Mouse (Mus musculus): Measurements from ENCODE around the gene Rtn3. TPM values are rescaled to one million over a fixed set of nuclear protein-coding genes. Genes with fewer than 3 reads are reported as not detected.

Gene Rtn3
- polyA plus RNA-seq, 1 experiment from 2014 or later: 139 TPM

- ATAC-seq (replicated peaks; ENCODE audit: extremely low read depth, insufficient read depth, low FRiP score): peak; percentile 60; the same call in 1 of the 2 replicates
- H3K9ac ChIP-seq (ENCODE audit: low read length): no peak overlapping the region
- peaks cover 2% of the 10 kb centered on the region; the same call in 1 of the 2 replicates for H3K4me1 ChIP-seq (ENCODE audit: control insufficient read depth, insufficient read depth, low read length)
- H3K4me3 ChIP-seq (ENCODE audit: low read length): no peak overlapping the region
- no peak overlapping the region for H3K4me2 ChIP-seq (ENCODE audit: low read depth, low read length)
- WGBS: 73% methylated on average over 5 of the region's 5 CpGs
- peaks cover 31% of the 10 kb centered on the region for H3K36me3 ChIP-seq (ENCODE audit: control insufficient read depth, insufficient read depth)
- no peaks in the 10 kb centered on the region for H3K27me3 ChIP-seq (ENCODE audit: control insufficient read depth, insufficient read depth, low read length)
- no peaks in the 10 kb centered on the region for H3K9me3 ChIP-seq (replicated peaks; ENCODE audit: control insufficient read depth, low read length)
- no peak overlapping the region; the same call in 1 of the 2 replicates for H3K27ac ChIP-seq (ENCODE audit: low read length)
These were observed 46.8 kb downstream of the Rtn3 start for GRCm38 (mm10) chr19:7436061-7436970.

GRCm38 (mm10) chr19:7434887-7435286 lies 48.2 kb downstream of the Rtn3 start:
- no peak overlapping the region for H3K27ac ChIP-seq (ENCODE audit: low read length)
- no peak for ATAC-seq (replicated peaks; ENCODE audit: extremely low read depth, insufficient read depth, low FRiP score)
- no peak overlapping the region for H3K4me3 ChIP-seq (ENCODE audit: low read length)
- H3K27me3 ChIP-seq (ENCODE audit: control insufficient read depth, insufficient read depth, low read length): no peaks in the 10 kb centered on the region
- H3K4me1 ChIP-seq (ENCODE audit: control insufficient read depth, insufficient read depth, low read length): peaks cover 2% of the 10 kb centered on the region; the same call in 1 of the 2 replicates
- H3K4me2 ChIP-seq (ENCODE audit: low read depth, low read length): no peak overlapping the region
- WGBS: 65% methylated on average over 2 of the region's 2 CpGs
- no peaks in the 10 kb centered on the region for H3K9me3 ChIP-seq (replicated peaks; ENCODE audit: control insufficient read depth, low read length)
- peaks cover 41% of the 10 kb centered on the region for H3K36me3 ChIP-seq (ENCODE audit: control insufficient read depth, insufficient read depth)
- no peak overlapping the region for H3K9ac ChIP-seq (ENCODE audit: low read length)

- Histone ChIP-seq H3K4me1 (ENCODE audit: control insufficient read depth, insufficient read depth, low read length) (peaks cover 47% of the 10 kb centered on the region), H3K4me2 (ENCODE audit: low read depth, low read length) (no peak overlapping the region), H3K9me3 (replicated peaks; ENCODE audit: control insufficient read depth, low read length) (no peaks in the 10 kb centered on the region), H3K9ac (ENCODE audit: low read length) (no peak overlapping the region), H3K4me3 (ENCODE audit: low read length) (no peak overlapping the region), H3K27me3 (ENCODE audit: control insufficient read depth, insufficient read depth, low read length) (no peaks in the 10 kb centered on the region), H3K27ac (ENCODE audit: low read length) (no peak overlapping the region), H3K36me3 (ENCODE audit: control insufficient read depth, insufficient read depth) (peaks cover 39% of the 10 kb centered on the region)
- WGBS: 48% methylated on average over 3 of the region's 3 CpGs
- no peak for ATAC-seq (replicated peaks; ENCODE audit: extremely low read depth, insufficient read depth, low FRiP score)
These were observed 57.7 kb downstream of the Rtn3 start for GRCm38 (mm10) chr19:7425398-7425775.

- H3K9me3 ChIP-seq (replicated peaks; ENCODE audit: control insufficient read depth, low read length): no peaks in the 10 kb centered on the region
- ATAC-seq (replicated peaks; ENCODE audit: extremely low read depth, insufficient read depth, low FRiP score): no peak
- H3K9ac ChIP-seq (ENCODE audit: low read length): peak overlapping the region; percentile 41; the same call in 1 of the 2 replicates
- no peaks in the 10 kb centered on the region for H3K27me3 ChIP-seq (ENCODE audit: control insufficient read depth, insufficient read depth, low read length)
- WGBS: 56% methylated on average over 8 of the region's 8 CpGs
- H3K4me3 ChIP-seq (ENCODE audit: low read length): no peak overlapping the region
- H3K4me2 ChIP-seq (ENCODE audit: low read depth, low read length): no peak overlapping the region
- peaks cover 39% of the 10 kb centered on the region for H3K36me3 ChIP-seq (ENCODE audit: control insufficient read depth, insufficient read depth)
- peaks cover 53% of the 10 kb centered on the region for H3K4me1 ChIP-seq (ENCODE audit: control insufficient read depth, insufficient read depth, low read length)
- peak overlapping the region; percentile 23 for H3K27ac ChIP-seq (ENCODE audit: low read length)
These were observed 58.3 kb downstream of the Rtn3 start for GRCm38 (mm10) chr19:7424590-7425397.

- no peak overlapping the region; the same call in none of the 2 replicates for H3K27ac ChIP-seq (ENCODE audit: low read length)
- H3K36me3 ChIP-seq (ENCODE audit: control insufficient read depth, insufficient read depth): peaks cover 34% of the 10 kb centered on the region
- 79% methylated on average over 7 of the region's 7 CpGs for WGBS
- ATAC-seq (replicated peaks; ENCODE audit: extremely low read depth, insufficient read depth, low FRiP score): no peak
- H3K4me1 ChIP-seq (ENCODE audit: control insufficient read depth, insufficient read depth, low read length): peaks cover 60% of the 10 kb centered on the region
- H3K9ac ChIP-seq (ENCODE audit: low read length): peak overlapping the region; percentile 57
- H3K4me3 ChIP-seq (ENCODE audit: low read length): no peak overlapping the region
- H3K9me3 ChIP-seq (replicated peaks; ENCODE audit: control insufficient read depth, low read length): no peaks in the 10 kb centered on the region
- H3K4me2 ChIP-seq (ENCODE audit: low read depth, low read length): peak overlapping the region; percentile 62; the same call in 1 of the 2 replicates
- H3K27me3 ChIP-seq (ENCODE audit: control insufficient read depth, insufficient read depth, low read length): no peaks in the 10 kb centered on the region
These were observed 59.0 kb downstream of the Rtn3 start for GRCm38 (mm10) chr19:7424131-7424530.

GRCm38 (mm10) chr19:7423656-7424030 lies 59.4 kb downstream of the Rtn3 start:
- H3K36me3 ChIP-seq (ENCODE audit: control insufficient read depth, insufficient read depth): peaks cover 33% of the 10 kb centered on the region
- H3K27me3 ChIP-seq (ENCODE audit: control insufficient read depth, insufficient read depth, low read length): no peaks in the 10 kb centered on the region
- H3K4me2 ChIP-seq (ENCODE audit: low read depth, low read length): peak overlapping the region; percentile 62
- peak overlapping the region; percentile 57 for H3K9ac ChIP-seq (ENCODE audit: low read length)
- H3K4me1 ChIP-seq (ENCODE audit: control insufficient read depth, insufficient read depth, low read length): peaks cover 64% of the 10 kb centered on the region
- ATAC-seq (replicated peaks; ENCODE audit: extremely low read depth, insufficient read depth, low FRiP score): no peak
- H3K27ac ChIP-seq (ENCODE audit: low read length): peak overlapping the region; percentile 63
- peak overlapping the region; percentile 32 for H3K4me3 ChIP-seq (ENCODE audit: low read length)
- 40% methylated on average over 16 of the region's 16 CpGs for WGBS
- H3K9me3 ChIP-seq (replicated peaks; ENCODE audit: control insufficient read depth, low read length): no peaks in the 10 kb centered on the region

- WGBS: 18% methylated on average over 51 of the region's 51 CpGs
- H3K4me3 ChIP-seq (ENCODE audit: low read length): peak overlapping the region; percentile 32
- H3K9ac ChIP-seq (ENCODE audit: low read length): peak overlapping the region; percentile 64
- H3K27ac ChIP-seq (ENCODE audit: low read length): peak overlapping the region; percentile 81
- no peaks in the 10 kb centered on the region for H3K9me3 ChIP-seq (replicated peaks; ENCODE audit: control insufficient read depth, low read length)
- no peaks in the 10 kb centered on the region for H3K27me3 ChIP-seq (ENCODE audit: control insufficient read depth, insufficient read depth, low read length)
- ATAC-seq (replicated peaks; ENCODE audit: extremely low read depth, insufficient read depth, low FRiP score): peak; percentile 87
- peaks cover 67% of the 10 kb centered on the region for H3K4me1 ChIP-seq (ENCODE audit: control insufficient read depth, insufficient read depth, low read length)
- peaks cover 31% of the 10 kb centered on the region for H3K36me3 ChIP-seq (ENCODE audit: control insufficient read depth, insufficient read depth)
- H3K4me2 ChIP-seq (ENCODE audit: low read depth, low read length): peak overlapping the region; percentile 62
These were observed 59.9 kb downstream of the Rtn3 start for GRCm38 (mm10) chr19:7423028-7423655.

- ATAC-seq (replicated peaks; ENCODE audit: extremely low read depth, insufficient read depth, low FRiP score): no peak
- H3K36me3 ChIP-seq (ENCODE audit: control insufficient read depth, insufficient read depth): peaks cover 27% of the 10 kb centered on the region
- H3K4me1 ChIP-seq (ENCODE audit: control insufficient read depth, insufficient read depth, low read length): peaks cover 67% of the 10 kb centered on the region
These were observed 60.4 kb downstream of the Rtn3 start for GRCm38 (mm10) chr19:7422656-7423027.

More at GRCm38 (mm10) chr19:7422656-7423027, 60.4 kb downstream of the Rtn3 start:
- H3K27ac ChIP-seq (ENCODE audit: low read length): peak overlapping the region; percentile 81
- H3K27me3 ChIP-seq (ENCODE audit: control insufficient read depth, insufficient read depth, low read length): no peaks in the 10 kb centered on the region
- H3K4me3 ChIP-seq (ENCODE audit: low read length): peak overlapping the region; percentile 32
- peak overlapping the region; percentile 64 for H3K9ac ChIP-seq (ENCODE audit: low read length)
- H3K4me2 ChIP-seq (ENCODE audit: low read depth, low read length): peak overlapping the region; percentile 62
- 21% methylated on average over 35 of the region's 35 CpGs for WGBS
- no peaks in the 10 kb centered on the region for H3K9me3 ChIP-seq (replicated peaks; ENCODE audit: control insufficient read depth, low read length)

All from heart, embryonic 16.5 days (tissue).